Mouse (Mus musculus): ENCODE measurements around the gene Gm49425. TPM values are rescaled to one million over a fixed set of nuclear protein-coding genes. Genes with fewer than 3 reads are reported as not detected.

The Gm49425 gene
- polyA plus RNA-seq, 1 experiment from 2014 or later = not detected

GRCm38 (mm10) chr15:101483646-101484045 is 33.4 kb downstream of the Gm49425 start:
- no peak overlapping the region for H3K27ac ChIP-seq
- no peaks in the 10 kb centered on the region for H3K9me3 ChIP-seq
- DNase-seq (ENCODE audit: low spot score) = no peak
- H3K4me3 ChIP-seq = no peak overlapping the region
- H3K4me1 ChIP-seq = peaks cover 22% of the 10 kb centered on the region
- H3K36me3 ChIP-seq = no peaks in the 10 kb centered on the region
- peaks cover 50% of the 10 kb centered on the region for H3K27me3 ChIP-seq (ENCODE audit: insufficient read depth, poor library complexity, severe bottlenecking)
- WGBS = 78% methylated on average over 1 of the region's 1 CpGs

DNA sequence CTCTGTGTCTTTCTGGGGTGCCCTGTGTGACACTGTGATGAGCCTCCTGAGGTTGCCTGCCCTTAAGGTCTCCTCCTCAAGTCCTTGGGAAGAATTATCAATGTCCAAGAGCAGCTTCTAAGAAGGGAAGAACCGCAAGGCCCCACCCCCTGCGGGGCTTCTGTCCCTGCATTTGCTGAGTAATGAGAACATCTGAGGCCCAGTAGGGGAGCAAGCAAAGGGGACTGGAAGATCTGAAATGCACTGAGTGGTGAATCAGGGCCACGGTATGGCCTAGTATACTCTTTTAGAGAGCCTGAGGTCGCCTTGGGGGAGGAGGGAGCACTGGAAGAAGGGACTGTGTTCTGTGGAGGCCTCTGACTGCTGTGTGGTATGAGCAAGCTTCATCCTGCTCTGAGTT is 35.0 kb downstream of the Gm49425 start:
- Histone ChIP-seq H3K36me3 (no peaks in the 10 kb centered on the region), H3K4me3 (no peak overlapping the region), H3K9me3 (no peaks in the 10 kb centered on the region), H3K4me1 (peaks cover 22% of the 10 kb centered on the region), H3K27ac (no peak overlapping the region), H3K27me3 (ENCODE audit: insufficient read depth, poor library complexity, severe bottlenecking) (peaks cover 58% of the 10 kb centered on the region)
- 41% methylated on average over 4 of the region's 4 CpGs for WGBS
- no peak for DNase-seq (ENCODE audit: low spot score)

GRCm38 (mm10) chr15:101479666-101480060 is 37.4 kb downstream of the Gm49425 start:
- 31% methylated on average over 11 of the region's 11 CpGs for WGBS
- peaks cover 71% of the 10 kb centered on the region for H3K27me3 ChIP-seq (ENCODE audit: insufficient read depth, poor library complexity, severe bottlenecking)
- H3K4me1 ChIP-seq = peaks cover 11% of the 10 kb centered on the region
- no peaks in the 10 kb centered on the region for H3K9me3 ChIP-seq
- no peaks in the 10 kb centered on the region for H3K36me3 ChIP-seq
- no peak for DNase-seq (ENCODE audit: low spot score)
- H3K27ac ChIP-seq = no peak overlapping the region
- peak overlapping the region; percentile 49 for H3K4me3 ChIP-seq

DNA sequence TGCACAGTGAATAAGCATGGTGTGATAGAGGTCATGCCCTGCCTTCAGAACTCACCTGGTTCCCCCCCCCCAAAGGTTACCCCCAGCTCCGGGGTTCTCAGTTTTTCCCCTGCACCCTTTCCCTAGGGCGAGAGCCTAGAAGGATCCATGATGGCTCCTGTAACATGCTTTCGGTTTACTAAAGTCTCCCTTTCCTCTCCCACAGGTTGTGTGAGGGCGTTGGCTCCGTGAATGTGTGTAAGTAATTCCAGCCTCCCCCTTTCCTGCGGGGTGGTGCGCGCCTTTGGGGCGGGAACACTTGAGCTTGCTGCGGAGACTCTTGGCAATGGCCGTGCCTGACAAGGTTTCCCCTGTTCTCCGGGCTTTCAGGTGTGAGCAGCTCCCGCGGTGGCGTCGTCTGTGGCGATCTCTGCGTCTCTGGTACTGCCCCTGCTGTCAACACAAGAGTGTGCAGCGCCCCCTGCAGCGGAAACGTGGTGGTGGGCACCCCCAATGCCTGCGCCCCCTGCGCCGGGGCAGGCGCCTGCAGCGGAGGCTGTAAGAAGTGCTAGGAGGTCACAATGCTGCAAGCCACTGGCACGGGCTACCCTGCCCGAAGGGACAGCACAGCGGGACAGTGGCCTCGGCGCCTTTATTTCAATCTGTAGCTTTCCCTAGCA is 37.9 kb downstream of the Gm49425 start:
- Histone ChIP-seq H3K27me3 (ENCODE audit: insufficient read depth, poor library complexity, severe bottlenecking) (peaks cover 71% of the 10 kb centered on the region), H3K4me3 (peak overlapping the region; percentile 49), H3K27ac (no peak overlapping the region), H3K9me3 (no peaks in the 10 kb centered on the region), H3K4me1 (peaks cover 6% of the 10 kb centered on the region), H3K36me3 (no peaks in the 10 kb centered on the region)
- no peak for DNase-seq (ENCODE audit: low spot score)
- 7% methylated on average over 31 of the region's 31 CpGs for WGBS

- peak; percentile 87 for DNase-seq (ENCODE audit: low spot score)
- Histone ChIP-seq H3K9me3 (no peaks in the 10 kb centered on the region), H3K4me3 (no peak within 1 kb of the TSS), H3K27ac (no peak within 1 kb of the TSS), H3K36me3 (no peaks in the 10 kb centered on the region), H3K4me1 (no peaks in the 10 kb centered on the region), H3K27me3 (ENCODE audit: insufficient read depth, poor library complexity, severe bottlenecking) (peaks cover 20% of the 10 kb centered on the region)
- WGBS = 18% methylated on average over 10 of the region's 10 CpGs
These were observed 44.0 kb downstream of the Gm49425 start, which contains the start of gene Krt86 for GRCm38 (mm10) chr15:101472952-101473528. Krt86 (plus strand) TSS chr15:101473478.

- H3K4me3 ChIP-seq = no peak overlapping the region
- H3K27ac ChIP-seq = no peak overlapping the region
- no peaks in the 10 kb centered on the region for H3K9me3 ChIP-seq
- no peak for DNase-seq (ENCODE audit: low spot score)
- H3K4me1 ChIP-seq = no peaks in the 10 kb centered on the region
- no peaks in the 10 kb centered on the region for H3K36me3 ChIP-seq
- WGBS = 76% methylated on average over 4 of the region's 4 CpGs
- H3K27me3 ChIP-seq (ENCODE audit: insufficient read depth, poor library complexity, severe bottlenecking) = no peaks in the 10 kb centered on the region
These were observed 48.0 kb downstream of the Gm49425 start for GRCm38 (mm10) chr15:101469093-101469492.

Small RNA genes lying within 50 kb of the gene (microRNA-seq; reads per million reads assigned to microRNA genes)
- gene Gm44393 = not detected

Other genes with a start within 250 kb of the Gm49425 start
- 59.5 and 77.0 TPM in 2 replicates for gene Atg101, start 233.0 kb downstream of the Gm49425 start, polyA plus RNA-seq (2016; fragmentation: Nextera tagmentation; extraction: Ambion mirVana)
- gene 6030408B16Rik, start 224.0 kb downstream of the Gm49425 start, polyA plus RNA-seq (2016; fragmentation: Nextera tagmentation; extraction: Ambion mirVana) = 0.49 and 1.8 TPM in 2 replicates
- 0.80 and 1.7 TPM in 2 replicates for gene Krt80, start 147.1 kb downstream of the Gm49425 start, polyA plus RNA-seq (2016; fragmentation: Nextera tagmentation; extraction: Ambion mirVana)
- gene Krt7, start 106.2 kb downstream of the Gm49425 start, polyA plus RNA-seq (2016; fragmentation: Nextera tagmentation; extraction: Ambion mirVana) = 26.7 and 31.9 TPM in 2 replicates
- not detected in 2 replicates for gene Krt87, start 78.5 kb downstream of the Gm49425 start, polyA plus RNA-seq (2016; fragmentation: Nextera tagmentation; extraction: Ambion mirVana)
- gene Krt88, start 69.5 kb downstream of the Gm49425 start, polyA plus RNA-seq (2016; fragmentation: Nextera tagmentation; extraction: Ambion mirVana) = not detected in 2 replicates
- gene Krt81, start 53.5 kb downstream of the Gm49425 start, polyA plus RNA-seq (2016; fragmentation: Nextera tagmentation; extraction: Ambion mirVana) = not detected in 2 replicates
- not detected in 2 replicates for gene Krt86, start 43.8 kb downstream of the Gm49425 start, polyA plus RNA-seq (2016; fragmentation: Nextera tagmentation; extraction: Ambion mirVana)
- not detected in 2 replicates for gene Krt83, start 25.7 kb downstream of the Gm49425 start, polyA plus RNA-seq (2016; fragmentation: Nextera tagmentation; extraction: Ambion mirVana)
- not detected in 2 replicates for gene Krt84, start 15.6 kb upstream of the Gm49425 start, polyA plus RNA-seq (2016; fragmentation: Nextera tagmentation; extraction: Ambion mirVana)
- not detected in 2 replicates for gene Krt82, start 33.4 kb upstream of the Gm49425 start, polyA plus RNA-seq (2016; fragmentation: Nextera tagmentation; extraction: Ambion mirVana)
- 0.26 and 0.29 TPM in 2 replicates for gene Krt90, start 45.7 kb upstream of the Gm49425 start, polyA plus RNA-seq (2016; fragmentation: Nextera tagmentation; extraction: Ambion mirVana)
- gene Krt75, start 56.6 kb upstream of the Gm49425 start, polyA plus RNA-seq (2016; fragmentation: Nextera tagmentation; extraction: Ambion mirVana) = 0.10 TPM in 1 of 2 replicates, not detected in the other
- not detected in 2 replicates for gene Gm5414, start 110.9 kb upstream of the Gm49425 start, polyA plus RNA-seq (2016; fragmentation: Nextera tagmentation; extraction: Ambion mirVana)
- gene Gm5478, start 130.1 kb upstream of the Gm49425 start, polyA plus RNA-seq (2016; fragmentation: Nextera tagmentation; extraction: Ambion mirVana) = not detected in 2 replicates
- not detected in 2 replicates for gene Krt6b, start 163.0 kb upstream of the Gm49425 start, polyA plus RNA-seq (2016; fragmentation: Nextera tagmentation; extraction: Ambion mirVana)
- gene Krt6a, start 177.0 kb upstream of the Gm49425 start, polyA plus RNA-seq (2016; fragmentation: Nextera tagmentation; extraction: Ambion mirVana) = 0.05 TPM in 1 of 2 replicates, not detected in the other
- gene Krt5, start 195.6 kb upstream of the Gm49425 start, polyA plus RNA-seq (2016; fragmentation: Nextera tagmentation; extraction: Ambion mirVana) = 0.33 and 1.4 TPM in 2 replicates
- gene Krt71, start 225.8 kb upstream of the Gm49425 start, polyA plus RNA-seq (2016; fragmentation: Nextera tagmentation; extraction: Ambion mirVana) = not detected in 2 replicates